Mouse (Mus musculus) A20 (cell line): ENCODE measurements around the gene Katnal1.

ENCODE experiments used
- DNase-seq: peaks from one replicate; pipeline ENCODE4 v3.0.0-alpha.2; 2011; ENCODE audit warnings: low read depth, low spot score

The Katnal1 gene

DNA sequence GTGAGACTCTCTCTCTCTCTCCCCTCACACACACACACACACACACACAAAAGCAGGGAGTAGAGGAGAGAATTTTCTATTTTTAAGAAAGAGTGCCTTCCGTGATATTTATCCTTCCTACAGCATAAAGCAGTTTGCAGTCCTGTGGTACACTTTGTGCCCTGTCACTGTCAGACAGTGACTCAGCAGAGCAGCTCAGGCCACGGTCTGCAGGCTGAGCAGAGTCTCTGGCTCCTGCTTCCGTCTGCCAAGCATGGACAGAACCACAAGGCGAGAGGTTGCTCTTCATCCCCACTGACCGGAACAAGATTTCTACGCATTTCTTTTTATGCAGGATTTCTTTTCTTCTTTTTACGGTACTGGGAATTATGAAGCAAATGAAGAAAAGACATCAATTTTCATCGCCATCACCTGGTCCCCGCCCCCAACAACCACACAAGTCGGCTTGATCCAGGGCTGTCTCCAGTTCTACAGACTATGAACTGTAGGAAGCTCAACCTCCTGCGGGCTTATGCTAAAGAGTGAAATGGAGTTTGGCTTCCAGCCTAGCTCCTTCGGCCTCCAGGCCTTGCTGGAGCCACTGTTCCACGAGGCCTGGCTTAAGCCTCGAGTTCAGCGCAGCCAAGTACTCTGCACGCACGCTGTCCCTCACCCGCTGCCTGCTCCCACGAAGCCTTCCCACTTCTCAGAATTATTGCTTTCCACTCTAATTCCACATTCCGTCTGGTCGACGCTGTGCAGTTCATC, 25.4 kb upstream of the Katnal1 start:
- DNase-seq: no peak

GRCm38 (mm10) chr5:148953098-148953497, 24.0 kb upstream of the Katnal1 start:
- no peak for DNase-seq

- DNase-seq: peak; percentile 63
Measured at GRCm38 (mm10) chr5:148952419-148952818, 23.3 kb upstream of the Katnal1 start.

- no peak for DNase-seq
Measured at GRCm38 (mm10) chr5:148951360-148951759, 22.2 kb upstream of the Katnal1 start.

DNA sequence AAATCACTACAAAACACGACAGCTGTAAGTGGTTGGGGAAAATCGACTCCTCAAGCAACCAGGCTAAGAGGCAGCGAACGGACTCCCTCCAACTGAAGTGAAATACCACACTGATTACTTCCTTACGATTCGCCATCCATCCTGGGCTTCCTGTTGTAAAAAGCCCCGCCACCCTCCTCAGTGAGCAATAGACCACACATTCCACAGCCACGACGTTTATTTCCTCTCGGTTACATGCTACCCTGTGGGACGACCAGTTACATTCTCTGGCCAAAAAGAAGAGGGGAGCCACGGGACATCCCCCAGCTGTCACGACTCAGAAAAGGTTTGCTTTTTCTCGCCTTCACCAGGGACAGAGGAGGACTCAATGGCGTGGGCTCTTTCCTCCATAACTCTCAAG, 20.9 kb upstream of the Katnal1 start:
- DNase-seq: no peak

- DNase-seq: no peak
Measured at GRCm38 (mm10) chr5:148948577-148948976, 19.5 kb upstream of the Katnal1 start.

DNA sequence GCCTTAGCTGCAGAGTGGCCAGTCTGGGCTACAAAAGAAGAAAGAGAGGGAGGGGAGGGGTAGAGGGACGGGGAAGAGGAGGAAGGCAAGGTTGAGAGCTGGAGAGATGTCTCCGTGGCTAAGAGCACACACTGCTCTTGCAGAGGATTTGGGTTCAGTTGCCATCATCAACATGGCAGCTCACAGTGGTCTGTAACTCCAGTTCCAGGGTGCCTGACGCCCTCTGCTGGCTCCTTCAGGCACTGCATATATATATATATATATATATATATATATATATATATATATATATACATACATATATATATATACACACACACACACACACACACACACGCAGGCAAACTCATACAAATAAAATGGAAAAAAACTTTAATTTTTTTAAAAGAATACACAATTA, 18.3 kb upstream of the Katnal1 start:
- DNase-seq: no peak

DNA sequence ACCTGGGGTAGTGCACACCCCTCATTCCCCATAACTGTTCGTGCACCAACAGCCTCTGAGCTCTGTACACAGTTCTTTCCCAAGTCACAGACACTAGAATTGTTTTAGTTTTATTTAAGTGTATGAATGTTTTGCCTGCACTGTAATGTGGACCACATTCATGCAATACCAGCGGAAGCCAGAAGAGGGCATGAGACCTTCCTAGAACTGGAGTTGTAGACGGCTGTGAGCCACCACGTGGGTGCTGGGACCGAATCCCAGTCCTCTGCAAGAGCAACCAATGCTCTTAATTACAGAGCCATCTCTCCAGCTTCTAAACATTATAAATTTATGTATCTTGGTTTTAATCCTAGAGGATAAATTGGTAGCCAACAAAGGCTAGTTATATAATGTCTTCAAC, 17.7 kb upstream of the Katnal1 start:
- peak; percentile 66 for DNase-seq

DNA sequence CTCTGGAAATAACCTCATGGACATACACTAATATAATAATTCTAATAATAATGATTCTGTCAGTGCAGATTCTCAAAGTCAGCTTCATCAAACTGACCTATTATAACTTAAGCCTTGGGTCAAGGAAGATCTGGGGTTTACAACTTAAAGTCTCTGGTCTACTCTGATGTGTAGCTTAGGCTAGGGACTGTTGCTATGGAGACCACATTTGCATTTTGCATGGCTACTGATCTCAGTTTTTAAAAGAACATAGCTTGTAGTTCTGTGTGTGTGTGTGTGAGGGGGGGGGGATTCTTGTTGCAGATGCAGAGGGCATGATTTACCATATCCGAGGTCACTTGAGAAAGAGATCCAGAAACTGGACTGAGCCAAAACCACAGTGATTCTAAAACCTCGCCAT, 16.6 kb upstream of the Katnal1 start:
- peak; percentile 48 for DNase-seq

DNA sequence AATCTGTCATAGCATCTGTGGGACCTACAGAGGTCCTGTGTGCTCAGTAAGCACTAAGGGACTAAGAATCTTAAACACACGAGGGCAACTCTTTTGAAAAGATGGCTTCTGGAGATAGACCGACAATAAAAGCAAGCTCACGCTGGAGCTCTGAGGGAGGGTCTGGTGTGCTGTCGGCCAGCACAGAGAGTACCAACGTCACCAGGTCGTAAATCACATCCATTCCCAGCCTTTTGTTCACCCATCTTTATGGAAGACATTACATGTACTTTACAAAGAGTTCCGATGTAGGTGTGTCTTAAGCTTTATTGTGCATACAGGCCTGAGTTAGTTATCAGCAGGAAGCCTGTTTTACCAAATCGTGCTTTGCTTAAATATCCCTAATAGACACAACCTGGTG, 14.9 kb upstream of the Katnal1 start:
- no peak for DNase-seq

DNA sequence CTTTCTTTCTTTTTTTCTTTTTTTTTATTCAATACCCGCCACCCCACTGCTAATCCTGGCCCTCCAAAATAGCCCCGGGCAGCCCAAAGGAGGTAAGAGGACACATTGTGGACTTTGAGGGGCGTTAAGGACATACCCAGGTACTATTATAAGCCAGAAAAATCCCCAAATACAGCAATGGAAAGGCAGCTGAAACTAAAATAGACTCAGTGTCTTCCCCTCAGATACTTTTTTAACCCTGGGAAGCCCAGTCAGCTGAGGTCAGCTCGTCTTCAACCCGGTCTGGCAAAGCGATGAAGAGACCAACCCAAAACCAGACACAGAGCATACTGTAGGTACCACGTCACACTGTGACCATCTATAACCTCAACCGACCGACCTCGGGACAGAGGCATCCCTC, 14.3 kb upstream of the Katnal1 start:
- no peak for DNase-seq

DNA sequence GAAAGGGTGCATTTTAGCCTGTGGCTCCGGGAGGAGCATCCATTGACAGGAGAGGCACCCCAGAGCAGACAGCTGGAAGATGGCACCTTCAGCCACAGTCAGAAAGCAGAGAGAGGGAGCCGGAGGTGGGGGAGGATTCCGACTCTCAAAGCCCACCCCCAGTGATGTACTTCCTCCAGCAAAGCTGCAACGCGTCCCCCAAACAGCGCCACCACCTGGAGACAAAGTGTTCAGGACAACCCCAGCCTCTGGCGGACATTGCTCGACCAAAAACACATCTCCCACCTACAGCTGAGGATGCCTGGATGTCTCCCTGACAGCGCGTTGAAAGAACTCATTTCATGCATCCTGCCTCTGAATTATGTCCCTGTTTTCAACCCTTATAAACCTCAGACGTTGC, 13.8 kb upstream of the Katnal1 start:
- peak; percentile 17 for DNase-seq

GRCm38 (mm10) chr5:148942305-148942704, 13.2 kb upstream of the Katnal1 start:
- peak; percentile 26 for DNase-seq

DNA sequence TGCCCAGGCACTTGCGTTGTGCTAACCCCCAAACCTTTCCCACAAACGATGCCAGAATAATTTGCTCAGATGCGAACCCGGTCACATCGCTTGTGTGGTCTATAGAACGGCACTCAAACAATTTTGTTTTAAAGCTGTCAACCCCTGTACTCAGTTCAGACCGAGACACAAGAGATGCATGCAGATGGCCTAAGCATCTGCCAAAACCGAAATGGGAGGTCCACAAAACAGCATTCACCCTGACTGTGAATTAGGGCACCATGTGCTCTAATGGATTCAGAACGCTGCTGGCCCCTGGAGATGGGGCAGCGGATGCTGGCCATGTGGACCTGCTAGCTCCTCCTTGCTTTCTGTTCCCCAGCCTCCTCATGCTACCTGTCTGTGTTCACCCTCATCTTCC, 12.7 kb upstream of the Katnal1 start:
- no peak for DNase-seq

- DNase-seq: no peak
Measured at GRCm38 (mm10) chr5:148939948-148940382, 10.8 kb upstream of the Katnal1 start.

DNA sequence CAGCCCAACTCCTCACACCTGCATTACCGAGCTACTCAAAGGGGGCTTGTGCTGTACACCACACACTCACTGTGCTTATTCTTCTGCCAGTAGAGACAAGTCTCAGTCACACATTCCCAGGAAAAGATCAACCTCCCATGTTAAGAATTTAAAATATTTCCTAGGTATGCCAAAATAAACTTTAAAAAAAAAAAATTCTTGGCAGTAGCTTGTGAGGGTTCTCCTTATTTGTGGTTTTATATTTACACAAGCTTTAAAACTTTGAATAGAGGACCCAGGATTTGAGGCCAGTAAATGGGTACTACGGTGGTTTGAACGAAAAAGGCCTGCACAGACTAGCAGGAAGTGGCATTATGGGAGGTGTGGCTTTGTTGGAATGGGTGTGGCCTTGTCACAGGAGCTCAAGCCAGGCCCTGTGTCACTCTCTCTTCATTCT, 7.4 kb upstream of the Katnal1 start:
- no peak for DNase-seq

GRCm38 (mm10) chr5:148935871-148936270, 6.8 kb upstream of the Katnal1 start:
- DNase-seq: no peak

- DNase-seq: no peak
Measured at GRCm38 (mm10) chr5:148935071-148935821, 6.1 kb upstream of the Katnal1 start.

- no peak for DNase-seq
Measured at GRCm38 (mm10) chr5:148934457-148934856, 5.3 kb upstream of the Katnal1 start.

DNA sequence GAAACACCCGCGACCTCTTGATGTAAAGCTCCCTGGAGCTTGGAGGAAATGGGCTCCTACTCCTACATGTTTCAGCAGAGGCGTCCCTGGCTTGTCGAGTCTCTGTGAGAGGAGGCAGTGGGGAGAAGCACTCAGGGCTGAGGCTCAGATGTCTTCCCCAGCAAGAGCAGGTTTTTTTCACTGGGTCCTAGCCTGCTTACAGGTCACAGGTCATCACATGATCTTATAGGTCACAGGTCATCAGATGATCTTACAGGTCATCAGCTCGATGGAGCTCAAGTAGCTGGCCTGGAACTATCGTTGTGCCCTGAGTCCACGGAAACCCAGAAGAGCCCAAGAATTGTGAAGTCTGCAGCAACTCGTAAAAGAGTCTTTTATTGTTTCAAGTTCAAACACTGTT, 4.6 kb upstream of the Katnal1 start:
- no peak for DNase-seq

DNA sequence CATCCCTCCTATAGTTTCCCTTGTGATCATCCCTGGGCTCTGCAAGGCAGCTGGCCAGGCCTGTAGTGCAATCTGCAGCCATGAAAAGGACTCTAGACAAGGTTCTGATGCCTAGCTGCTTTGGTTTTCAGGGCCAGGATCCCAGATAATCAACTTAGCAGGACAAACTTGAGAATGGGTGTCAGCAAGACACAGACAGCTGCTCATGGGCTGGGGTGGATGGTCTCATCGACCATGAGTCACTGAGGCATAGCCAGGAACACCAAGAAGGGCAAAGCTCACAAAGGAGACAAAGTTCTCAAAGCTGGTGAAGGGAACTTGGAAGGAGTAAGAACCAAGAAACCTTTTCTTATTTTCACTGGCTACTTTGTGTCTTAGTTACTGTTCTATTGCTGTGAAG, 2.2 kb upstream of the Katnal1 start:
- DNase-seq: no peak

GRCm38 (mm10) chr5:148928382-148929115, 571 bp downstream of the Katnal1 start:
- peak; percentile 97 for DNase-seq
